ENCODE assay signal across 21 mouse cellular contexts in genomic region chr5:66826844-66827243, GRCm38 (mm10).
"Had no signal": no experiment of that assay in that cellular context is flagged by ENCODE, and none has a peak within 500 bp of the region (broad histone marks: within the 10 kb centered on the region; RNA-seq: fewer than 3 reads in every experiment).

No protein-coding gene starts in this region.

- H3K4me2 ChIP-seq: lung, embryonic 15.5 days; midbrain, embryonic 12.5 days; midbrain, embryonic 15.5 days; neural tube, embryonic 13.5 days; neural tube, embryonic 15.5 days had no signal

- DNase-seq: liver, postnatal 0 days; lung, adult 2 months; lung, postnatal 14 days; lung, postnatal 36 days; retina, postnatal 1 day; right cerebral cortex, adult 18-20 months; right cerebral cortex, postnatal 25 days; right cerebral cortex, postnatal 4 days; spleen, adult 18-20 months; thymus, adult 18-20 months; thymus, postnatal 14 days; thymus, postnatal 36 days had no signal

- H3K9ac ChIP-seq: liver, postnatal 0 days; lung, embryonic 15.5 days; midbrain, embryonic 12.5 days; midbrain, embryonic 15.5 days; neural tube, embryonic 13.5 days; neural tube, embryonic 15.5 days had no signal

- H3K9me3 ChIP-seq: lung, embryonic 15.5 days; midbrain, embryonic 12.5 days; midbrain, embryonic 15.5 days; neural tube, embryonic 13.5 days; neural tube, embryonic 15.5 days had no signal

- H3K4me1 ChIP-seq: megakaryocyte, embryonic 14.5 days had no signal

- H3K4me3 ChIP-seq: lung, embryonic 15.5 days; megakaryocyte, embryonic 14.5 days; midbrain, embryonic 12.5 days; midbrain, embryonic 15.5 days; myocyte; neural tube, embryonic 13.5 days; neural tube, embryonic 15.5 days had no signal

- H3K27ac ChIP-seq: lung, embryonic 15.5 days; macrophage; midbrain, embryonic 12.5 days; midbrain, embryonic 15.5 days; neural tube, embryonic 15.5 days had no signal

- H3K27me3 ChIP-seq: lung, embryonic 15.5 days; megakaryocyte, embryonic 14.5 days; midbrain, embryonic 12.5 days; midbrain, embryonic 15.5 days; neural tube, embryonic 13.5 days; neural tube, embryonic 15.5 days had no signal

- H3K36me3 ChIP-seq: lung, embryonic 15.5 days; midbrain, embryonic 12.5 days; midbrain, embryonic 15.5 days; neural tube, embryonic 13.5 days; neural tube, embryonic 15.5 days had no signal

- ATAC-seq: liver, postnatal 0 days; lung, postnatal 0 days had no signal
